Mouse (Mus musculus) ES-Bruce4 (cell line): Measurements from ENCODE around the gene Ccdc162.

Source experiments
- CTCF ChIP-seq: IDR thresholded peaks from one replicate; pipeline ENCODE4 v1.8.1; 2011; ENCODE audit warnings: low read depth, low read length
- POLR2A ChIP-seq: IDR thresholded peaks from one replicate; pipeline ENCODE4 v1.8.1; 2011; ENCODE audit warnings: low read length; ENCODE audit not compliant: insufficient read depth

DNA sequence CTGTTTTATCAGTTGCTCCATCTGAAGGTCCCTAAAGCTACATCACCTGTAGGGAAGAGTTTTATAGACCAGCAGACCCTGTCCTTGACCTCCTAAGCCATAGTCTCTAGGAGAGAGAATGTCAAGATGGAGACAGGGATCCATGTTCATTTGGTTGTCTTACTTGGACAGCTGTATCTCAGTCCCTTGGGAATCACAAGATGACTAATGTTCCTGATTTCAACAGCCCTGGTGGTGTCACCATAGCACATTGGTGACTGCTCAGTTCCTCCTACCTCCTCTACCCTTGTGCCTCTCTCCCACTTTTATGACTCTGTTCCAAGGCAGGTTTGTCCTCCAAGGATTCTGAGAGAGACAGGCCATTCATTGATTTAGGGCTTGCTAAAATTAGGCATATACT lies 201.5 kb downstream of the Ccdc162 start:
- TF ChIP-seq CTCF (no peak), POLR2A (no peak)
